Mouse (Mus musculus): ENCODE results near the gene Kcp. TPM values are rescaled to one million over a fixed set of nuclear protein-coding genes. Genes with fewer than 3 reads are reported as not detected.

Kcp gene
- polyA plus RNA-seq (2015; fragmentation: Nextera tagmentation; extraction: Ambion mirVana) = 25.8 and 26.5 TPM in 2 replicates

GRCm38 (mm10) chr6:29507447-29508309, at the start of gene Kcp:
Kcp (minus strand) TSS chr6:29507952.
- H3K27me3 ChIP-seq = no peaks in the 10 kb centered on the region

GRCm38 (mm10) chr6:29557112-29557511, 49.4 kb upstream of the Kcp start:
- Histone ChIP-seq H3K9ac (no peak overlapping the region), H3K36me3 (peaks cover 69% of the 10 kb centered on the region), H3K4me2 (no peak overlapping the region), H3K4me3 (no peak overlapping the region), H3K27ac (no peak overlapping the region), H3K4me1 (no peaks in the 10 kb centered on the region), H3K27me3 (no peaks in the 10 kb centered on the region), H3K9me3 (no peaks in the 10 kb centered on the region)
- ATAC-seq (ENCODE audit: insufficient number of reproducible peaks, low FRiP score, low TSS enrichment, low read depth) = no peak
- 93% methylated on average over 2 of the region's 2 CpGs for WGBS

More at GRCm38 (mm10) chr6:29507447-29508309, at the start of gene Kcp:
- under 1% methylated on average over 47 of the region's 47 CpGs for WGBS
- 0 out of 2 replicates have a peak, but pooled peaks have one; percentile 38 for ATAC-seq (ENCODE audit: insufficient number of reproducible peaks, low FRiP score, low TSS enrichment, low read depth)
- peak within 1 kb of the TSS; percentile 18; the same call in 1 of the 2 replicates for H3K27ac ChIP-seq
- no peaks in the 10 kb centered on the region for H3K9me3 ChIP-seq
- peak within 1 kb of the TSS; percentile 41 for H3K9ac ChIP-seq
- H3K4me3 ChIP-seq = peak within 1 kb of the TSS; percentile 55
- H3K4me1 ChIP-seq = peaks cover 34% of the 10 kb centered on the region
- H3K36me3 ChIP-seq = peaks cover 2% of the 10 kb centered on the region; the same call in 1 of the 2 replicates
- peak within 1 kb of the TSS; percentile 73 for H3K4me2 ChIP-seq

- Histone ChIP-seq H3K4me2 (no peak overlapping the region), H3K36me3 (peaks cover 80% of the 10 kb centered on the region), H3K9ac (no peak overlapping the region), H3K4me3 (no peak overlapping the region), H3K27ac (no peak overlapping the region), H3K27me3 (no peaks in the 10 kb centered on the region), H3K9me3 (no peaks in the 10 kb centered on the region), H3K4me1 (no peaks in the 10 kb centered on the region)
- WGBS = 87% methylated on average over 2 of the region's 2 CpGs
- no peak for ATAC-seq (ENCODE audit: insufficient number of reproducible peaks, low FRiP score, low TSS enrichment, low read depth)
These were observed 44.8 kb upstream of the Kcp start for GRCm38 (mm10) chr6:29552526-29552925.

- no peak overlapping the region for H3K4me2 ChIP-seq
- no peak overlapping the region for H3K9ac ChIP-seq
- no peak for ATAC-seq (ENCODE audit: insufficient number of reproducible peaks, low FRiP score, low TSS enrichment, low read depth)
- H3K27me3 ChIP-seq = no peaks in the 10 kb centered on the region
- H3K27ac ChIP-seq = no peak overlapping the region
- H3K9me3 ChIP-seq = no peaks in the 10 kb centered on the region; the same call in 1 of the 2 replicates
- no peaks in the 10 kb centered on the region for H3K4me1 ChIP-seq
- 89% methylated on average over 1 of the region's 1 CpGs for WGBS
- no peak overlapping the region for H3K4me3 ChIP-seq
- H3K36me3 ChIP-seq = peaks cover 85% of the 10 kb centered on the region
These were observed 40.3 kb upstream of the Kcp start for GRCm38 (mm10) chr6:29548086-29548485.

GRCm38 (mm10) chr6:29547582-29547981, 39.8 kb upstream of the Kcp start:
- Histone ChIP-seq H3K4me1 (no peaks in the 10 kb centered on the region), H3K27ac (no peak overlapping the region), H3K4me3 (no peak overlapping the region), H3K27me3 (no peaks in the 10 kb centered on the region), H3K4me2 (no peak overlapping the region), H3K36me3 (peaks cover 88% of the 10 kb centered on the region), H3K9ac (no peak overlapping the region), H3K9me3 (no peaks in the 10 kb centered on the region; the same call in 1 of the 2 replicates)
- ATAC-seq (ENCODE audit: insufficient number of reproducible peaks, low FRiP score, low TSS enrichment, low read depth) = no peak

- Histone ChIP-seq H3K4me3 (no peak overlapping the region), H3K4me2 (no peak overlapping the region), H3K27ac (no peak overlapping the region), H3K36me3 (peaks cover 85% of the 10 kb centered on the region), H3K9me3 (no peaks in the 10 kb centered on the region; the same call in 1 of the 2 replicates), H3K9ac (no peak overlapping the region), H3K27me3 (no peaks in the 10 kb centered on the region), H3K4me1 (no peaks in the 10 kb centered on the region)
- WGBS = 96% methylated on average over 2 of the region's 2 CpGs
- ATAC-seq (ENCODE audit: insufficient number of reproducible peaks, low FRiP score, low TSS enrichment, low read depth) = no peak
These were observed 37.9 kb upstream of the Kcp start for GRCm38 (mm10) chr6:29545611-29546010.

- no peak overlapping the region for H3K27ac ChIP-seq
- no peak overlapping the region for H3K4me3 ChIP-seq
- no peaks in the 10 kb centered on the region; the same call in 1 of the 2 replicates for H3K9me3 ChIP-seq
- H3K4me2 ChIP-seq = no peak overlapping the region
- WGBS = 100% methylated on average over 1 of the region's 1 CpGs
- no peak overlapping the region for H3K9ac ChIP-seq
- H3K27me3 ChIP-seq = no peaks in the 10 kb centered on the region
- H3K4me1 ChIP-seq = no peaks in the 10 kb centered on the region
- ATAC-seq (ENCODE audit: insufficient number of reproducible peaks, low FRiP score, low TSS enrichment, low read depth) = no peak
- peaks cover 58% of the 10 kb centered on the region for H3K36me3 ChIP-seq
These were observed 33.2 kb upstream of the Kcp start for GRCm38 (mm10) chr6:29540956-29541355.

GRCm38 (mm10) chr6:29540223-29540622, 32.5 kb upstream of the Kcp start:
- ATAC-seq (ENCODE audit: insufficient number of reproducible peaks, low FRiP score, low TSS enrichment, low read depth) = no peak

GRCm38 (mm10) chr6:29539502-29539901, 31.8 kb upstream of the Kcp start:
- Histone ChIP-seq H3K4me1 (no peaks in the 10 kb centered on the region), H3K4me3 (no peak overlapping the region), H3K9me3 (no peaks in the 10 kb centered on the region), H3K27me3 (no peaks in the 10 kb centered on the region), H3K36me3 (peaks cover 43% of the 10 kb centered on the region), H3K4me2 (no peak overlapping the region), H3K9ac (no peak overlapping the region), H3K27ac (no peak overlapping the region)
- ATAC-seq (ENCODE audit: insufficient number of reproducible peaks, low FRiP score, low TSS enrichment, low read depth) = no peak
- 79% methylated on average over 8 of the region's 8 CpGs for WGBS

More at GRCm38 (mm10) chr6:29540223-29540622, 32.5 kb upstream of the Kcp start:
- Histone ChIP-seq H3K9ac (no peak overlapping the region), H3K9me3 (no peaks in the 10 kb centered on the region; the same call in 1 of the 2 replicates), H3K27ac (no peak overlapping the region), H3K36me3 (peaks cover 51% of the 10 kb centered on the region), H3K4me1 (no peaks in the 10 kb centered on the region), H3K4me3 (no peak overlapping the region), H3K4me2 (no peak overlapping the region), H3K27me3 (no peaks in the 10 kb centered on the region)
- WGBS = 69% methylated on average over 6 of the region's 6 CpGs

- Histone ChIP-seq H3K27me3 (no peaks in the 10 kb centered on the region), H3K4me1 (no peaks in the 10 kb centered on the region), H3K27ac (no peak overlapping the region), H3K9ac (no peak overlapping the region), H3K4me3 (no peak overlapping the region), H3K36me3 (peaks cover 24% of the 10 kb centered on the region), H3K4me2 (no peak overlapping the region), H3K9me3 (no peaks in the 10 kb centered on the region)
- no peak for ATAC-seq (ENCODE audit: insufficient number of reproducible peaks, low FRiP score, low TSS enrichment, low read depth)
- WGBS = 72% methylated on average over 3 of the region's 3 CpGs
These were observed 29.5 kb upstream of the Kcp start for GRCm38 (mm10) chr6:29537221-29537620.

- peaks cover 19% of the 10 kb centered on the region for H3K36me3 ChIP-seq
- H3K4me2 ChIP-seq = no peak overlapping the region
- ATAC-seq (ENCODE audit: insufficient number of reproducible peaks, low FRiP score, low TSS enrichment, low read depth) = peak; percentile 25; the same call in 1 of the 2 replicates
- no peaks in the 10 kb centered on the region for H3K9me3 ChIP-seq
- no peak overlapping the region for H3K9ac ChIP-seq
- H3K27ac ChIP-seq = no peak overlapping the region
- 66% methylated on average over 4 of the region's 4 CpGs for WGBS
- no peaks in the 10 kb centered on the region for H3K27me3 ChIP-seq
- H3K4me1 ChIP-seq = no peaks in the 10 kb centered on the region
- no peak overlapping the region for H3K4me3 ChIP-seq
These were observed 29.0 kb upstream of the Kcp start for GRCm38 (mm10) chr6:29536651-29537193.

- Histone ChIP-seq H3K27me3 (peaks cover 9% of the 10 kb centered on the region), H3K36me3 (peaks cover 9% of the 10 kb centered on the region; the same call in 1 of the 2 replicates), H3K9me3 (no peaks in the 10 kb centered on the region), H3K4me2 (no peak overlapping the region), H3K4me3 (no peak overlapping the region), H3K4me1 (no peaks in the 10 kb centered on the region), H3K9ac (no peak overlapping the region), H3K27ac (no peak overlapping the region)
- WGBS = 64% methylated on average over 6 of the region's 6 CpGs
- ATAC-seq (ENCODE audit: insufficient number of reproducible peaks, low FRiP score, low TSS enrichment, low read depth) = no peak
These were observed 27.6 kb upstream of the Kcp start for GRCm38 (mm10) chr6:29535316-29535715.
